Mouse (Mus musculus) heart, embryonic 12.5 days (tissue): ENCODE results near the gene Crcp. TPM values are rescaled to one million over a fixed set of nuclear protein-coding genes. Genes with fewer than 3 reads are reported as not detected.

Experiments
- ATAC-seq: fragments of 200-750 bp; cut with Nextera tagmentation; 2 replicates; pipeline ENCODE4 v1.8.0; 2017; ENCODE audit warnings: moderate TSS enrichment, moderate library complexity; ENCODE audit not compliant: insufficient number of reproducible peaks, low FRiP score
- H3K27ac ChIP-seq: fragments of 300-500 bp; sonication (generic); 2 replicates; pipeline ENCODE4 v1.5.1; 2016; ENCODE audit warnings: mild to moderate bottlenecking, moderate library complexity; ENCODE audit not compliant: poor library complexity, severe bottlenecking
- H3K27me3 ChIP-seq: fragments of 300-500 bp; sonication (generic); replicated peaks from 2 replicates; pipeline ENCODE4 v1.6.1; 2016; ENCODE audit warnings: mild to moderate bottlenecking, moderate library complexity
- H3K36me3 ChIP-seq: fragments of 300-500 bp; sonication (generic); 2 replicates; pipeline ENCODE4 v1.6.1; 2016; ENCODE audit warnings: mild to moderate bottlenecking, moderate library complexity
- H3K4me1 ChIP-seq: fragments of 300-500 bp; sonication (generic); replicated peaks from 2 replicates; pipeline ENCODE4 v1.6.1; 2016; ENCODE audit warnings: mild to moderate bottlenecking
- H3K4me2 ChIP-seq: fragments of 300-500 bp; sonication (generic); 2 replicates; pipeline ENCODE4 v1.6.1; 2016; ENCODE audit warnings: mild to moderate bottlenecking, moderate library complexity
- H3K4me3 ChIP-seq: fragments of 300-500 bp; sonication (generic); 2 replicates; pipeline ENCODE4 v1.5.1; 2016; ENCODE audit warnings: mild to moderate bottlenecking
- H3K9ac ChIP-seq: fragments of 300-500 bp; sonication (generic); 2 replicates; pipeline ENCODE4 v1.6.1; 2016; ENCODE audit warnings: mild to moderate bottlenecking, moderate library complexity
- H3K9me3 ChIP-seq: fragments of 300-500 bp; sonication (generic); replicated peaks from 2 replicates; pipeline ENCODE4 v1.6.1; 2016; ENCODE audit warnings: mild to moderate bottlenecking, moderate library complexity
- WGBS: fragments of 180-500 bp; shearing (Covaris S2); methylation state at CpG from one replicate; pipeline ENCODE4 v1.1.7; 2016; 5-methylcytosine and 5-hydroxymethylcytosine counted together
- polyA plus RNA-seq: library from polyadenylated mRNA; unstranded; fragments of >200 nt; fragmentation: Nextera tagmentation; extraction: Ambion mirVana; gene quantifications from 2 replicates; pipeline ENCODE4 v1.2.1, GENCODE M21; 2016

The Crcp gene
- polyA plus RNA-seq, 1 experiment from 2014 or later = 21.2 TPM

GRCm38 (mm10) chr5:130043741-130044140 lies 14.7 kb downstream of the Crcp start:
- Histone ChIP-seq H3K27ac (no peak overlapping the region), H3K9ac (no peak overlapping the region), H3K36me3 (peaks cover 39% of the 10 kb centered on the region), H3K4me1 (peaks cover 13% of the 10 kb centered on the region), H3K4me2 (no peak overlapping the region), H3K4me3 (no peak overlapping the region), H3K9me3 (no peaks in the 10 kb centered on the region; the same call in 1 of the 2 replicates), H3K27me3 (peaks cover 55% of the 10 kb centered on the region)
- 90% methylated on average over 3 of the region's 3 CpGs for WGBS
- no peak for ATAC-seq

GRCm38 (mm10) chr5:130044201-130044695 lies 15.2 kb downstream of the Crcp start:
- H3K27me3 ChIP-seq = peaks cover 60% of the 10 kb centered on the region
- H3K4me1 ChIP-seq = peaks cover 13% of the 10 kb centered on the region
- H3K9ac ChIP-seq = no peak overlapping the region
- WGBS = 87% methylated on average over 7 of the region's 7 CpGs
- no peak for ATAC-seq
- peaks cover 43% of the 10 kb centered on the region for H3K36me3 ChIP-seq
- H3K4me3 ChIP-seq = no peak overlapping the region
- no peak overlapping the region for H3K27ac ChIP-seq
- no peaks in the 10 kb centered on the region; the same call in 1 of the 2 replicates for H3K9me3 ChIP-seq
- no peak overlapping the region for H3K4me2 ChIP-seq

GRCm38 (mm10) chr5:130046100-130046499 lies 17.0 kb downstream of the Crcp start:
- ATAC-seq = no peak
- WGBS = 76% methylated on average over 7 of the region's 7 CpGs
- peaks cover 42% of the 10 kb centered on the region for H3K36me3 ChIP-seq

DNA sequence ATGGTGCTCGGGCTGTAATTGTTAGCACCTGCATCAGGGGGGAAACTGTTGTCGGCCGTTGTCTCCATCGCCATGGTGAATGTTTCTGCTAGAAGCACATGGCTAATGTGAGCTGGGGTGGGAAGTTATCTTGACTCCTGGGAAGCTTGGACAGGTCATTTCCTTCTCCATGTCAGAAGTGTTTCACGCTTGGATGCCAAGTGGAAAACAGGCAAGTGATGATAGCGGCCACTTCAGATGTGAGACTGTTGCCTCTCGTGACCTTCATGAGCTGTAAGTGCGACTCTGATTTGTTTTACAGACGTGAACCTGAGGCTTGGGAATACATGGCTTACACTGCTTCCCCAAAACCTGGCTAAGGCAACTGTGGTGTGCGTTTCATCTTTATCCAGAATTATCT lies 17.5 kb downstream of the Crcp start:
- no peaks in the 10 kb centered on the region; the same call in 1 of the 2 replicates for H3K9me3 ChIP-seq
- peaks cover 65% of the 10 kb centered on the region for H3K27me3 ChIP-seq
- 0 out of 2 replicates have a peak, but pooled peaks have one; percentile 33 for ATAC-seq
- H3K27ac ChIP-seq = no peak overlapping the region
- 43% methylated on average over 10 of the region's 10 CpGs for WGBS
- H3K4me2 ChIP-seq = no peak overlapping the region
- peaks cover 13% of the 10 kb centered on the region for H3K4me1 ChIP-seq
- peaks cover 44% of the 10 kb centered on the region for H3K36me3 ChIP-seq
- H3K4me3 ChIP-seq = no peak overlapping the region
- H3K9ac ChIP-seq = no peak overlapping the region

More at GRCm38 (mm10) chr5:130046100-130046499, 17.0 kb downstream of the Crcp start:
- Histone ChIP-seq H3K4me2 (no peak overlapping the region), H3K4me1 (peaks cover 13% of the 10 kb centered on the region), H3K9ac (no peak overlapping the region), H3K27me3 (peaks cover 60% of the 10 kb centered on the region), H3K4me3 (no peak overlapping the region), H3K27ac (no peak overlapping the region), H3K9me3 (no peaks in the 10 kb centered on the region; the same call in 1 of the 2 replicates)

- no peak for ATAC-seq
Observed at GRCm38 (mm10) chr5:130047013-130047412, 17.9 kb downstream of the Crcp start.

GRCm38 (mm10) chr5:130048786-130049520 lies 19.9 kb downstream of the Crcp start:
- ATAC-seq = no peak
- Histone ChIP-seq H3K9ac (no peak overlapping the region), H3K4me2 (no peak overlapping the region), H3K4me3 (no peak overlapping the region), H3K27ac (no peak overlapping the region), H3K27me3 (peaks cover 62% of the 10 kb centered on the region), H3K9me3 (no peaks in the 10 kb centered on the region), H3K4me1 (peaks cover 13% of the 10 kb centered on the region), H3K36me3 (peaks cover 32% of the 10 kb centered on the region)
- 84% methylated on average over 15 of the region's 15 CpGs for WGBS

More at GRCm38 (mm10) chr5:130047013-130047412, 17.9 kb downstream of the Crcp start:
- H3K9ac ChIP-seq = no peak overlapping the region
- H3K4me3 ChIP-seq = no peak overlapping the region
- peaks cover 41% of the 10 kb centered on the region for H3K36me3 ChIP-seq
- peaks cover 65% of the 10 kb centered on the region for H3K27me3 ChIP-seq
- no peak overlapping the region for H3K4me2 ChIP-seq
- peaks cover 13% of the 10 kb centered on the region for H3K4me1 ChIP-seq
- H3K27ac ChIP-seq = no peak overlapping the region
- 70% methylated on average over 6 of the region's 6 CpGs for WGBS
- H3K9me3 ChIP-seq = no peaks in the 10 kb centered on the region; the same call in 1 of the 2 replicates

DNA sequence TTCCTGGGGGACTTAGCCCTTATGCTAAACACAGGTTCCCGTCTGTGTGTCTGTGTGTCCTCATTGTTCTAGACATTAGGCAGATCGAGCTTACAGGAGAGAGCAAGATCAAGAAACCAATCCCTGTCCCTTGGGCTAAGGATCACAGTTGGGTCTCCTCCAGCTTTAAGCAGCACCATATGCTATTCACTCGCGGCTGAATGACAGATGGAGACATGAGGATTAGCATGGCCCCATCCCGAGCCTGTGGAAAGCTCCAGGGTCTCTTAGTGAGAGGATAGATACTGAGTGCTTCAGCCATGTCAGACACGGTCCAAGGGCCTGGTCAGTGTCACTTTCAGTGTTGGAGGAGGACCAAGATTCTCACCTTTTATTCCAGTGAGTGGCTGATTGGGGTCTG lies 21.3 kb downstream of the Crcp start:
- Histone ChIP-seq H3K9ac (no peak overlapping the region), H3K36me3 (peaks cover 39% of the 10 kb centered on the region), H3K27ac (no peak overlapping the region), H3K4me2 (no peak overlapping the region), H3K9me3 (no peaks in the 10 kb centered on the region), H3K4me3 (no peak overlapping the region), H3K27me3 (peaks cover 55% of the 10 kb centered on the region), H3K4me1 (peaks cover 13% of the 10 kb centered on the region)
- ATAC-seq = no peak
- 45% methylated on average over 6 of the region's 6 CpGs for WGBS

GRCm38 (mm10) chr5:130051073-130051860 lies 22.2 kb downstream of the Crcp start:
- 87% methylated on average over 15 of the region's 15 CpGs for WGBS
- Histone ChIP-seq H3K27me3 (peaks cover 54% of the 10 kb centered on the region), H3K4me3 (no peak overlapping the region), H3K9ac (no peak overlapping the region), H3K4me1 (peaks cover 8% of the 10 kb centered on the region), H3K9me3 (no peaks in the 10 kb centered on the region), H3K4me2 (no peak overlapping the region), H3K36me3 (peaks cover 42% of the 10 kb centered on the region), H3K27ac (no peak overlapping the region)
- ATAC-seq = no peak

- no peak overlapping the region for H3K4me2 ChIP-seq
- peaks cover 37% of the 10 kb centered on the region for H3K36me3 ChIP-seq
- H3K9ac ChIP-seq = no peak overlapping the region
- H3K27ac ChIP-seq = no peak overlapping the region
- no peaks in the 10 kb centered on the region for H3K9me3 ChIP-seq
- whole genome bisulfite sequencing = 81% methylated on average over 5 of the region's 5 CpGs
- no peak for ATAC-seq
- no peaks in the 10 kb centered on the region for H3K4me1 ChIP-seq
- no peak overlapping the region for H3K4me3 ChIP-seq
- peaks cover 54% of the 10 kb centered on the region for H3K27me3 ChIP-seq
Observed at GRCm38 (mm10) chr5:130052510-130052909, 23.4 kb downstream of the Crcp start.

DNA sequence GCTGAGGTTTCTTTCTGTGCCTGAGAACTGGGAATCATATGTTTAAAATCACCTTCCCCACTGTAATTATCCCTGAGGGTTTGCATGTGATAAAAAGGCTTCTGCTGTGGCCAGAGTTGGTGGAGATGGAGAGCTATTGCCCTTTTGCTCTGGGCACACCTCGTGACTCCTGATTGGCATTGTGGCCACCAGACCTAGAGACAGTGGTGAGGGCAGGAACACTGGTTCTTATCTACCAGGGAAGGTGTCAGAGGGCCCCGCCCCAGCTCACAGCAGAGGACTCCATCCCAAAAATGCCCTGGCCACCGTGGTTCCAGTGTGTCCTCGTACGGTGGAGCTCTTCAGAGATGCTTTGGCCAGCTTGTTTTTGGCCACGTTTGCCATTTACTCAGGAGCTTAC lies 23.9 kb downstream of the Crcp start:
- no peak for ATAC-seq
- Histone ChIP-seq H3K4me3 (no peak overlapping the region), H3K27me3 (peaks cover 54% of the 10 kb centered on the region), H3K9me3 (no peaks in the 10 kb centered on the region), H3K4me2 (no peak overlapping the region), H3K9ac (no peak overlapping the region), H3K4me1 (no peaks in the 10 kb centered on the region), H3K36me3 (peaks cover 37% of the 10 kb centered on the region), H3K27ac (no peak overlapping the region)
- 85% methylated on average over 6 of the region's 6 CpGs for WGBS

DNA sequence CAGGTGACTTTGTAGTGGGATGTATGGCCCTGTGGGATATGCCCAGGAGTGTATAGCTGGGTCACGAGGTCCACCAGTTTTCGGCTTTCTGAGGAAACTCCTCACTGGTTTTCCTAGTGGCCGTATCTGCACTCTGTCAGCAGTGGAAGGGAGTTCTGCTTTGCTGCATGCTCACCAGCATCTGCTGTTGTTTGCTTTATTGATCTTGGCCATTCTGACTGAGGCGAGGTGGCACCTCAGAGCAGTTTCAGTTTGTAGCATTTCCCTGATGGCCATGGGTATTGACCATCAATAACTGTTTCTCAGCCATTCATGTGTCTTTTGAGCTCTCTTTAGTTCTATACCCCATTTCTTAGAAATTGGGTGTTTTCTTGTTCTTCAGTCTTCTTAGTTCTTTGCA lies 26.6 kb downstream of the Crcp start:
- Histone ChIP-seq H3K36me3 (peaks cover 29% of the 10 kb centered on the region), H3K4me3 (no peak overlapping the region), H3K9me3 (no peaks in the 10 kb centered on the region), H3K27ac (no peak overlapping the region), H3K27me3 (peaks cover 33% of the 10 kb centered on the region), H3K9ac (no peak overlapping the region), H3K4me2 (no peak overlapping the region), H3K4me1 (peaks cover 13% of the 10 kb centered on the region)
- WGBS = 86% methylated on average over 4 of the region's 4 CpGs
- ATAC-seq = no peak
